In the genomic region with DNA sequence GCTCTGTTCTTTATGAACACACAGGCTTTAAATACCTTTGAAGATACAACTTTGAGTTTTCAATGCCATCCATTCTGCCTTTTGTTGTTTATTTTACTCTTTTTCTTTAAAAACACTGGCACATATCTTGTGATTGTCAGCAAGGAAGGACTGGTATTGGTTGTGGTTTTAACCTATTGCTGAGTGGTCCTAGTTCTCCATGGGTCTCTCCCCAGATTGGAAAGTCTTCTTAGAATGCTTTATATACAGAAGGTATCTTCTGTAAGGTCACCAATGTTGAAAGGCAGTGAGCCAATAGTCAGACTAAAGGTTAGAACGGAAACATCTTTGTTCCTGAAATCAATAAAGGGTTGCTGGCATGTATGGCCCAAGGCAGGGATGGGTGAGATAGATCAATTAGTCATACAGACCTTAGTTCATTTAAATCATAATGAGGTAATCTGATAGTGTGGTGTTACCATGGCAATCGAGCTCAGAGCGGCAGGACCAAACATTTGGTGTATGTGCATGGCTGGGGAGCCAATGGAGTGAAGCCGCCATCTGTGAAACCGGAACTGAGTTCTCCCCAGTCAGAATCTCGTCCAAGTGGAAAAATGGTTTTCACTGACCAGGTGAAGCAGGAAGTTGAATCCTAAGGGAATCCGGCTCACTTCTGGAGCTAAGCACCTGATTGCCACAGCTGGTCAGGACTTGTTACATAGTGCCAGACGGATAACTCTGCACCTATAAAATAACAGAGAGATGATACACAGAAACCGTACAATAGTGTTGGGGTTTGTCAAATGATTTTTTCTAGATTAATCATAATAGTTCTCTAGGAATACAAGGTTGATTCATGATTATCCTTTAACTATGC, we compare ENCODE assay signal across 13 mouse cellular contexts. TPM values are rescaled to one million over a fixed set of nuclear protein-coding genes. Genes with fewer than 3 reads are reported as not detected.
DNase-seq lines count a peak whose midpoint lies in the region; ATAC-seq lines count a peak whose summit lies in the region.
"Had no signal": no experiment of that assay in that cellular context is flagged by ENCODE, and none has a peak within 500 bp of the region (broad histone marks: within the 10 kb centered on the region; RNA-seq: fewer than 3 reads in every experiment).

No protein-coding gene starts in this region.

- no peaks in the 10 kb centered on the region for H3K9me3 ChIP-seq in embryonic facial prominence, embryonic 14.5 days (ENCODE audit: control insufficient read depth, low read length)
- no peaks in the 10 kb centered on the region for H3K9me3 ChIP-seq in embryonic facial prominence, embryonic 10.5 days
- no peaks in the 10 kb centered on the region for H3K9me3 ChIP-seq in hindbrain, embryonic 12.5 days (replicated peaks)
- H3K9me3 ChIP-seq in midbrain, embryonic 15.5 days: no peaks in the 10 kb centered on the region
- H3K9me3 ChIP-seq: G1E had no signal

- no peak overlapping the region for H3K4me3 ChIP-seq in embryonic facial prominence, embryonic 14.5 days (ENCODE audit: low read depth, low read length)
- H3K4me3 ChIP-seq in embryonic facial prominence, embryonic 10.5 days: no peak overlapping the region
- H3K4me3 ChIP-seq in hindbrain, embryonic 12.5 days: no peak overlapping the region
- no peak overlapping the region for H3K4me3 ChIP-seq in midbrain, embryonic 15.5 days
- H3K4me3 ChIP-seq: erythroblast, embryonic 14.5 days had no signal

- H3K4me2 ChIP-seq in embryonic facial prominence, embryonic 14.5 days (ENCODE audit: low read depth, low read length): no peak overlapping the region
- no peak overlapping the region for H3K4me2 ChIP-seq in hindbrain, embryonic 12.5 days (replicated peaks)
- H3K4me2 ChIP-seq in midbrain, embryonic 15.5 days: no peak overlapping the region

- H3K27me3 ChIP-seq in embryonic facial prominence, embryonic 14.5 days (replicated peaks; ENCODE audit: control insufficient read depth, insufficient read depth, low read length): no peaks in the 10 kb centered on the region
- no peaks in the 10 kb centered on the region for H3K27me3 ChIP-seq in embryonic facial prominence, embryonic 10.5 days (replicated peaks; ENCODE audit: low read depth, poor library complexity, severe bottlenecking)
- H3K27me3 ChIP-seq in hindbrain, embryonic 12.5 days: no peaks in the 10 kb centered on the region
- no peaks in the 10 kb centered on the region for H3K27me3 ChIP-seq in midbrain, embryonic 15.5 days (replicated peaks)

- no peaks in the 10 kb centered on the region for H3K36me3 ChIP-seq in embryonic facial prominence, embryonic 14.5 days (ENCODE audit: control insufficient read depth, insufficient read depth, low read length)
- no peaks in the 10 kb centered on the region for H3K36me3 ChIP-seq in embryonic facial prominence, embryonic 10.5 days (replicated peaks)
- no peaks in the 10 kb centered on the region for H3K36me3 ChIP-seq in hindbrain, embryonic 12.5 days
- H3K36me3 ChIP-seq in midbrain, embryonic 15.5 days (replicated peaks): no peaks in the 10 kb centered on the region
- H3K36me3 ChIP-seq: G1E had no signal

- no peak overlapping the region for H3K27ac ChIP-seq in embryonic facial prominence, embryonic 14.5 days (replicated peaks; ENCODE audit: low read depth, low read length)
- H3K27ac ChIP-seq in embryonic facial prominence, embryonic 10.5 days (replicated peaks): no peak overlapping the region
- H3K27ac ChIP-seq in hindbrain, embryonic 12.5 days: no peak overlapping the region
- no peak overlapping the region for H3K27ac ChIP-seq in midbrain, embryonic 15.5 days

- no peak overlapping the region for H3K9ac ChIP-seq in embryonic facial prominence, embryonic 14.5 days (ENCODE audit: low read depth, low read length)
- H3K9ac ChIP-seq in hindbrain, embryonic 12.5 days: no peak overlapping the region
- H3K9ac ChIP-seq in midbrain, embryonic 15.5 days: no peak overlapping the region

- ATAC-seq in embryonic facial prominence, embryonic 14.5 days (ENCODE audit: low read depth): peak; percentile 41; the same call in 1 of the 2 replicates
- peak; percentile 94 for ATAC-seq in hindbrain, embryonic 12.5 days (ENCODE audit: low FRiP score)
- peak; percentile 73 for ATAC-seq in midbrain, embryonic 15.5 days (replicated peaks)
- ATAC-seq: activated CD4-positive, CD25-positive, alpha-beta regulatory T cell, adult 4 months had no signal

- 70% methylated on average over 9 of the region's 9 CpGs for WGBS in embryonic facial prominence, embryonic 14.5 days
- WGBS in embryonic facial prominence, embryonic 10.5 days: 74% methylated on average over 9 of the region's 9 CpGs
- 51% methylated on average over 9 of the region's 9 CpGs for WGBS in hindbrain, embryonic 12.5 days
- 35% methylated on average over 9 of the region's 9 CpGs for WGBS in midbrain, embryonic 15.5 days

- no peaks in the 10 kb centered on the region for H3K4me1 ChIP-seq in embryonic facial prominence, embryonic 14.5 days (ENCODE audit: control insufficient read depth, insufficient read depth, low read length)
- 0 out of 2 replicates have a peak, but pooled peaks cover 4% of the 10 kb centered on the region for H3K4me1 ChIP-seq in embryonic facial prominence, embryonic 10.5 days
- H3K4me1 ChIP-seq in hindbrain, embryonic 12.5 days: peaks cover 5% of the 10 kb centered on the region; the same call in 1 of the 2 replicates
- 0 out of 2 replicates have a peak, but pooled peaks cover 3% of the 10 kb centered on the region for H3K4me1 ChIP-seq in midbrain, embryonic 15.5 days

- no peak for DNase-seq in embryonic facial prominence, embryonic 14.5 days (ENCODE audit: low spot score)
- DNase-seq in embryonic facial prominence, embryonic 10.5 days (ENCODE audit: low spot score): no peak
- DNase-seq in ZHBTc4 (ENCODE audit: low read depth, low spot score): peak; percentile 36
- no peak for DNase-seq in ovary, postnatal 14 days (ENCODE audit: low spot score)
- DNase-seq in layer of hippocampus, postnatal 36 days: no peak
- DNase-seq in cerebellum, adult 9-10 months: no peak
- DNase-seq: cerebellum, postnatal 14 days; liver had no signal

RNA-seq across cellular contexts. Expression of a gene that starts 20.5 kb away (rescaled TPM):
- polyA plus RNA-seq in embryonic facial prominence, embryonic 14.5 days (2014; fragmentation: Nextera tagmentation; extraction: Ambion mirVana): 76.0 and 79.5 TPM in 2 replicates
- polyA plus RNA-seq in embryonic facial prominence, embryonic 10.5 days (2016; fragmentation: Nextera tagmentation; extraction: Ambion mirVana): 106 and 109 TPM in 2 replicates
- 108 and 117 TPM in 2 replicates for polyA plus RNA-seq in hindbrain, embryonic 12.5 days (2016; fragmentation: Nextera tagmentation; extraction: Ambion mirVana)
- 68.0 and 76.6 TPM in 2 replicates for polyA plus RNA-seq in midbrain, embryonic 15.5 days (2015; fragmentation: Nextera tagmentation; extraction: Ambion mirVana)
- 100 to 1,000 TPM in 1 of 2 experiments, 10 to 100 TPM in 1; 82.5 to 110 TPM for total RNA-seq in layer of hippocampus, postnatal 36 days (2021)

Comparison
In these comparisons a context has a peak if more than half of its experiments do, and no peak if none do; other contexts are left out.
1. ATAC-seq: peak in every context shown above with its lines; median percentile 94 in hindbrain, embryonic 12.5 days; 73 in midbrain, embryonic 15.5 days; 41 in embryonic facial prominence, embryonic 14.5 days.